Mouse (Mus musculus) A20 (cell line): ENCODE measurements around the gene Calhm2.
A peak's percentile ranks its signal among the peaks of the same experiment; 100 is the strongest.
"Not testable (repeated sequence)": the region's sequence is repeated elsewhere in the genome, so short reads cannot be mapped to it uniquely, and the experiment has no call there.

Source experiments
- DNase-seq: peaks from one replicate; pipeline ENCODE4 v3.0.0-alpha.2; 2011; ENCODE audit warnings: low read depth, low spot score

Gene Calhm2

GRCm38 (mm10) chr19:47151332-47152061 is 13.4 kb upstream of the Calhm2 start:
- DNase-seq = no peak

- no peak for DNase-seq
These were observed 11.8 kb upstream of the Calhm2 start for GRCm38 (mm10) chr19:47149854-47150253.

- peak; percentile 41 for DNase-seq
These were observed 10.3 kb upstream of the Calhm2 start for GRCm38 (mm10) chr19:47148267-47148847.

- no peak for DNase-seq
These were observed 6.1 kb upstream of the Calhm2 start, which contains the start of gene Calhm1 for GRCm38 (mm10) chr19:47144154-47144553. Calhm1 (minus strand) TSS chr19:47144254.

GRCm38 (mm10) chr19:47142438-47142837 is 4.3 kb upstream of the Calhm2 start:
- DNase-seq = no peak

GRCm38 (mm10) chr19:47139611-47140010 is 1.5 kb upstream of the Calhm2 start:
- DNase-seq = not testable (repeated sequence)

GRCm38 (mm10) chr19:47137051-47137581 is 978 bp downstream of the Calhm2 start:
- DNase-seq = peak; percentile 83

GRCm38 (mm10) chr19:47136170-47136569 is 1.9 kb downstream of the Calhm2 start:
- DNase-seq = no peak

- DNase-seq = no peak
These were observed 2.5 kb downstream of the Calhm2 start for GRCm38 (mm10) chr19:47135568-47135967.

- peak; percentile 92 for DNase-seq
These were observed 4.9 kb downstream of the Calhm2 start for GRCm38 (mm10) chr19:47133161-47133560.

- DNase-seq = no peak
These were observed 7.5 kb downstream of the Calhm2 start for GRCm38 (mm10) chr19:47130551-47131125.

GRCm38 (mm10) chr19:47128835-47129234 is 9.3 kb downstream of the Calhm2 start:
- DNase-seq = no peak

GRCm38 (mm10) chr19:47128164-47128563 is 9.9 kb downstream of the Calhm2 start:
- no peak for DNase-seq

- DNase-seq = peak; percentile 63
These were observed 15.3 kb downstream of the Calhm2 start for GRCm38 (mm10) chr19:47122802-47123201.

- peak; percentile 51 for DNase-seq
These were observed 17.0 kb downstream of the Calhm2 start for GRCm38 (mm10) chr19:47121054-47121453.

GRCm38 (mm10) chr19:47118634-47119033 is 19.5 kb downstream of the Calhm2 start:
- no peak for DNase-seq

- no peak for DNase-seq
These were observed 33.3 kb downstream of the Calhm2 start for GRCm38 (mm10) chr19:47104641-47105271.

GRCm38 (mm10) chr19:47101080-47101479 is 37.0 kb downstream of the Calhm2 start:
- no peak for DNase-seq

- peak; percentile 96 for DNase-seq
These were observed 47.4 kb downstream of the Calhm2 start, which contains the start of the genes Usmg5 and Pdcd11 for GRCm38 (mm10) chr19:47090550-47091156. Usmg5 (minus strand) TSS chr19:47090647. Pdcd11 (plus strand) TSS chr19:47090768.

GRCm38 (mm10) chr19:47089718-47090525 is 48.2 kb downstream of the Calhm2 start:
- peak; percentile 40 for DNase-seq

- DNase-seq = no peak
These were observed 49.9 kb downstream of the Calhm2 start for GRCm38 (mm10) chr19:47088226-47088625.
